Comparison of ENCODE assay signal across 22 mouse cellular contexts in genomic region chr3:143016758-143017157, GRCm38 (mm10).
A peak's percentile ranks its signal among the peaks of the same experiment; 100 is the strongest.
DNase-seq lines count a peak whose midpoint lies in the region; ATAC-seq and TF ChIP-seq lines count a peak whose summit lies in the region.
"Had no signal": no experiment of that assay in that cellular context is flagged by ENCODE, and none has a peak within 500 bp of the region (broad histone marks: within the 10 kb centered on the region; RNA-seq: fewer than 3 reads in every experiment).

No protein-coding gene starts in this region.

- H3K36me3 ChIP-seq in liver, embryonic 14.5 days (replicated peaks; ENCODE audit: control insufficient read depth, insufficient read depth, low read depth) = no peaks in the 10 kb centered on the region
- H3K36me3 ChIP-seq in liver, embryonic 11.5 days (ENCODE audit: control insufficient read depth, insufficient read depth, low read length) = no peaks in the 10 kb centered on the region
- H3K36me3 ChIP-seq: embryonic facial prominence, embryonic 15.5 days; forebrain, embryonic 10.5 days; heart, embryonic 13.5 days; hindbrain, embryonic 12.5 days had no signal

- WGBS in liver, embryonic 14.5 days (ENCODE audit: insufficient replicate concordance) = 31% methylated on average over 5 of the region's 5 CpGs
- 72% methylated on average over 5 of the region's 5 CpGs for WGBS in liver, embryonic 11.5 days

- peak; percentile 38; the same call in 1 of the 2 replicates for TF ChIP-seq EP300 in liver, embryonic 14.5 days (IDR thresholded peaks at IDR 0.05; ENCODE audit: low read depth)

- H3K4me2 ChIP-seq in liver, embryonic 14.5 days (ENCODE audit: low read depth) = no peak overlapping the region
- H3K4me2 ChIP-seq in liver, embryonic 11.5 days = no peak overlapping the region
- H3K4me2 ChIP-seq: embryonic facial prominence, embryonic 15.5 days; heart, embryonic 13.5 days; hindbrain, embryonic 12.5 days had no signal

- peak in 1 of 3 experiments; percentile 19 for DNase-seq in liver, embryonic 14.5 days (ENCODE audit: low read depth in 3 of 3, low spot score in 3 of 3)
- DNase-seq in liver, embryonic 11.5 days (ENCODE audit: low spot score) = no peak
- peak; percentile 8 for DNase-seq in brain, adult 2 months (ENCODE audit: low read depth, low spot score)
- no peak for DNase-seq in kidney, postnatal 10 days
- no peak for DNase-seq in adrenal gland, postnatal 4 days (ENCODE audit: low spot score in 2 of 2)
- DNase-seq: adrenal gland, adult 2 months; adrenal gland, postnatal 25 days; cerebellum, adult 11-12 months; cerebellum, adult 9-10 months; cerebellum, postnatal 36 days; gastrocnemius, postnatal 14 days; heart, postnatal 36 days had no signal

- no peak overlapping the region for H3K4me3 ChIP-seq in liver, embryonic 14.5 days (ENCODE audit: insufficient read depth in 1 of 2, low read depth in 2 of 2, low read length in 2 of 2)
- no peak overlapping the region for H3K4me3 ChIP-seq in liver, embryonic 11.5 days (ENCODE audit: low read depth, low read length)
- H3K4me3 ChIP-seq: embryonic facial prominence, embryonic 15.5 days; erythroblast, embryonic 14.5 days; forebrain, embryonic 10.5 days; heart, embryonic 13.5 days; hindbrain, embryonic 12.5 days had no signal

- H3K9me3 ChIP-seq in liver, embryonic 14.5 days (ENCODE audit: control insufficient read depth, low read length) = no peaks in the 10 kb centered on the region
- no peaks in the 10 kb centered on the region for H3K9me3 ChIP-seq in liver, embryonic 11.5 days (ENCODE audit: control insufficient read depth, low read length)
- H3K9me3 ChIP-seq: embryonic facial prominence, embryonic 15.5 days; forebrain, embryonic 10.5 days; heart, embryonic 13.5 days; hindbrain, embryonic 12.5 days had no signal

- ATAC-seq in liver, embryonic 14.5 days (ENCODE audit: insufficient read depth) = no peak
- ATAC-seq in liver, embryonic 11.5 days (replicated peaks; ENCODE audit: low FRiP score) = no peak
- peak; percentile 79 for ATAC-seq in granulocyte monocyte progenitor cell, adult 5-6 weeks (replicated peaks; ENCODE audit: poor library complexity, severe bottlenecking)
- peak; percentile 70 for ATAC-seq in megakaryocyte-erythroid progenitor cell, adult 5-6 weeks (replicated peaks; ENCODE audit: low FRiP score, low TSS enrichment, poor library complexity, severe bottlenecking)
- ATAC-seq: forebrain, embryonic 14.5 days; hindbrain, embryonic 16.5 days; inflammation-experienced regulatory T-cells, adult 6 months had no signal

- H3K27me3 ChIP-seq in liver, embryonic 14.5 days (ENCODE audit: control insufficient read depth, insufficient read depth, low read length) = no peaks in the 10 kb centered on the region
- H3K27me3 ChIP-seq in liver, embryonic 11.5 days (replicated peaks; ENCODE audit: control insufficient read depth, insufficient read depth, low read length) = no peaks in the 10 kb centered on the region
- H3K27me3 ChIP-seq: embryonic facial prominence, embryonic 15.5 days; heart, embryonic 13.5 days; hindbrain, embryonic 12.5 days had no signal

- H3K4me1 ChIP-seq in liver, embryonic 14.5 days (replicated peaks; ENCODE audit: control insufficient read depth in 2 of 2, insufficient read depth in 2 of 2, low read length in 1 of 2) = peaks cover 0 to 12% of the 10 kb centered on the region in 2 experiments; a peak in 2 of 4 replicates
- H3K4me1 ChIP-seq in liver, embryonic 11.5 days (replicated peaks; ENCODE audit: control insufficient read depth, insufficient read depth, low read length) = no peaks in the 10 kb centered on the region
- H3K4me1 ChIP-seq: embryonic facial prominence, embryonic 15.5 days; forebrain, embryonic 10.5 days; hindbrain, embryonic 12.5 days had no signal

- no peak overlapping the region for H3K9ac ChIP-seq in liver, embryonic 14.5 days (replicated peaks)
- H3K9ac ChIP-seq in liver, embryonic 11.5 days (ENCODE audit: low read depth, low read length) = no peak overlapping the region
- H3K9ac ChIP-seq: embryonic facial prominence, embryonic 15.5 days; heart, embryonic 13.5 days; hindbrain, embryonic 12.5 days had no signal

- H3K27ac ChIP-seq in liver, embryonic 14.5 days = no peak overlapping the region
- H3K27ac ChIP-seq in liver, embryonic 11.5 days (ENCODE audit: low read depth, low read length) = no peak overlapping the region
- H3K27ac ChIP-seq: embryonic facial prominence, embryonic 15.5 days; forebrain, embryonic 10.5 days; heart, embryonic 13.5 days; hindbrain, embryonic 12.5 days had no signal

- TF ChIP-seq CTCF in liver, embryonic 14.5 days (IDR thresholded peaks at IDR 0.05; ENCODE audit: low read depth) = no peak

Comparison
In these comparisons a context has a peak if more than half of its experiments do, and no peak if none do; other contexts are left out.
1. ATAC-seq: peak in granulocyte monocyte progenitor cell, adult 5-6 weeks (single experiment) and megakaryocyte-erythroid progenitor cell, adult 5-6 weeks (single experiment); none in liver, embryonic 14.5 days (single experiment) and liver, embryonic 11.5 days (single experiment).